Mouse (Mus musculus): Measurements from ENCODE around the gene Actg1.

DNA sequence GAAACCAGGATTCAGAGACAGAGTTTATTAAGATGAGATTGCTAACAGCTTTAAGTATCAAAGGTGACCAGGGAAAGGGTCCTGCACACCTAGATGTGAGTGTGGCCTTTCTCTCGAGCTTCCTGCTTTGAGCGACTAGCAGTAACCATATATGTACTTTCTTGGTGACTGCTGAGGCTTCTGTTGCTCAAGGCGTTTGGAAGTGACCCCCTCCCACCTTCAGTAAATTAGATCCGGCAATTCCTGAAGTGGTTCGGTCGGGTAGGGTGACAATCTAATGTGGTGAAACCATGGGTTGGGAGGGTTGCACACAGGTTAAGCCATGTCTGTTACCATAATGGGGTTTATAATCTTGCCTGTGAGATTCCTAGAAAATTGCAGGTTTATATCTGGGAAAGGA, 36.3 kb downstream of the Actg1 start:
- TF ChIP-seq TCF12 (IDR thresholded peaks at IDR 0.05; ENCODE audit: insufficient read depth, poor library complexity, severe bottlenecking) (no peak), POLR2A (IDR thresholded peaks at IDR 0.05; ENCODE audit: insufficient read length, low read depth) (no peak), CEBPB (IDR thresholded peaks at IDR 0.05; ENCODE audit: insufficient read depth, poor library complexity, severe bottlenecking) (no peak), MYOD1 (IDR thresholded peaks at IDR 0.05; ENCODE audit: control insufficient read depth in 1 of 3, insufficient read length in 2 of 3, low read depth in 2 of 3) (no peak), MYOG (IDR thresholded peaks at IDR 0.05; ENCODE audit: control insufficient read depth in 1 of 3, insufficient read depth in 1 of 3, insufficient read length in 2 of 3, low read depth in 2 of 3) (no peak), USF1 (IDR thresholded peaks at IDR 0.05; ENCODE audit: low read depth) (no peak), TCF3 (IDR thresholded peaks at IDR 0.05; ENCODE audit: insufficient read length, low read depth) (no peak), POLR2AphosphoS2 (IDR thresholded peaks at IDR 0.05; ENCODE audit: insufficient read length, low read depth) (no peak), MAX (IDR thresholded peaks at IDR 0.05; ENCODE audit: low read depth) (no peak), SRF (IDR thresholded peaks at IDR 0.05; ENCODE audit: control insufficient read depth, insufficient read length, low read depth) (no peak)
